Mouse (Mus musculus): Measurements from ENCODE around the gene Rubcn. TPM values are rescaled to one million over a fixed set of nuclear protein-coding genes. Genes with fewer than 3 reads are reported as not detected.

Gene Rubcn
- polyA plus RNA-seq, 1 experiment: 47.6 TPM

GRCm38 (mm10) chr16:32823487-32823886 is 54.1 kb downstream of the Rubcn start:
- 82% methylated on average over 8 of the region's 8 CpGs for WGBS
- no peak for DNase-seq

GRCm38 (mm10) chr16:32822881-32823280 is 54.7 kb downstream of the Rubcn start:
- TF ChIP-seq CTCF (IDR thresholded peaks at IDR 0.05; ENCODE audit: insufficient read depth, low read length): no peak
- TF ChIP-seq POLR2A (IDR thresholded peaks at IDR 0.05; ENCODE audit: borderline replicate concordance, extremely low read depth, low read depth, low read length): no peak
- no peak for DNase-seq
- WGBS: 72% methylated on average over 5 of the region's 5 CpGs
- Histone ChIP-seq H3K4me1 (ENCODE audit: control insufficient read depth, insufficient read depth, low read length) (0 out of 2 replicates have a peak, but pooled peaks cover 4% of the 10 kb centered on the region), H3K4me3 (replicated peaks; ENCODE audit: extremely low read depth, low read depth, low read length) (no peak overlapping the region)

More at GRCm38 (mm10) chr16:32823487-32823886, 54.1 kb downstream of the Rubcn start:
- H3K4me1 ChIP-seq (ENCODE audit: control insufficient read depth, insufficient read depth, low read length): 0 out of 2 replicates have a peak, but pooled peaks cover 4% of the 10 kb centered on the region
- no peak for TF ChIP-seq POLR2A (IDR thresholded peaks at IDR 0.05; ENCODE audit: borderline replicate concordance, extremely low read depth, low read depth, low read length)
- no peak for TF ChIP-seq CTCF (IDR thresholded peaks at IDR 0.05; ENCODE audit: insufficient read depth, low read length)
- no peak overlapping the region for H3K4me3 ChIP-seq (replicated peaks; ENCODE audit: extremely low read depth, low read depth, low read length)

DNA sequence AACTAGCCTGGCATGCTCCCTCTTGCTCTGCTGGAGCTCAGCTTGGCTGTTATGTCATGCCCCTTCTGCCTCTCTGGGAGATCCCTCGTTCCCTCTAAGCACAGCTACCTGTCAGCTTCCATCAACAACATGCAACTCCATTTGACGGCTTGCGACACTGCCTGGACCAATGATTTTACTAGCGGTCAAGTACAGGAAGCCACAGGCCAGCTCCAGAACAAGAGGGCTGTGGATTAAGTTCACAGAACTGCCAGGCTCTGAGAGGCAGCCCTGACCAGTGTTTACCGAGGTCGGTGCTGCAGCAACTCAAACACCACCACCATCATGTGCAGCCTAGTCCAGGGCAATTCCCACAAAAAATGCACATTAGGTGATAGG is 55.1 kb downstream of the Rubcn start:
- H3K4me1 ChIP-seq (ENCODE audit: control insufficient read depth, insufficient read depth, low read length): 0 out of 2 replicates have a peak, but pooled peaks cover 4% of the 10 kb centered on the region
- WGBS: 47% methylated on average over 6 of the region's 6 CpGs
- TF ChIP-seq POLR2A (IDR thresholded peaks at IDR 0.05; ENCODE audit: borderline replicate concordance, extremely low read depth, low read depth, low read length): peak; percentile 21; the same call in 1 of the 2 replicates
- no peak for TF ChIP-seq CTCF (IDR thresholded peaks at IDR 0.05; ENCODE audit: insufficient read depth, low read length)
- peak; percentile 43 for DNase-seq
- no peak overlapping the region for H3K4me3 ChIP-seq (replicated peaks; ENCODE audit: extremely low read depth, low read depth, low read length)

- H3K4me1 ChIP-seq (ENCODE audit: control insufficient read depth, insufficient read depth, low read length): 0 out of 2 replicates have a peak, but pooled peaks cover 4% of the 10 kb centered on the region
- TF ChIP-seq CTCF (IDR thresholded peaks at IDR 0.05; ENCODE audit: insufficient read depth, low read length) (no peak), POLR2A (IDR thresholded peaks at IDR 0.05; ENCODE audit: borderline replicate concordance, extremely low read depth, low read depth, low read length) (no peak)
- DNase-seq: peak; percentile 33
- H3K4me3 ChIP-seq (replicated peaks; ENCODE audit: extremely low read depth, low read depth, low read length): no peak overlapping the region
- 38% methylated on average over 10 of the region's 10 CpGs for WGBS
Measured at GRCm38 (mm10) chr16:32821772-32822449, 55.7 kb downstream of the Rubcn start.

GRCm38 (mm10) chr16:32818441-32818840 is 59.1 kb downstream of the Rubcn start:
- Histone ChIP-seq H3K4me1 (ENCODE audit: control insufficient read depth, insufficient read depth, low read length) (0 out of 2 replicates have a peak, but pooled peaks cover 4% of the 10 kb centered on the region), H3K4me3 (replicated peaks; ENCODE audit: extremely low read depth, low read depth, low read length) (no peak overlapping the region)
- no peak for TF ChIP-seq POLR2A (IDR thresholded peaks at IDR 0.05; ENCODE audit: borderline replicate concordance, extremely low read depth, low read depth, low read length)
- no peak for TF ChIP-seq CTCF (IDR thresholded peaks at IDR 0.05; ENCODE audit: insufficient read depth, low read length)
- 65% methylated on average over 5 of the region's 5 CpGs for WGBS
- DNase-seq: no peak

DNA sequence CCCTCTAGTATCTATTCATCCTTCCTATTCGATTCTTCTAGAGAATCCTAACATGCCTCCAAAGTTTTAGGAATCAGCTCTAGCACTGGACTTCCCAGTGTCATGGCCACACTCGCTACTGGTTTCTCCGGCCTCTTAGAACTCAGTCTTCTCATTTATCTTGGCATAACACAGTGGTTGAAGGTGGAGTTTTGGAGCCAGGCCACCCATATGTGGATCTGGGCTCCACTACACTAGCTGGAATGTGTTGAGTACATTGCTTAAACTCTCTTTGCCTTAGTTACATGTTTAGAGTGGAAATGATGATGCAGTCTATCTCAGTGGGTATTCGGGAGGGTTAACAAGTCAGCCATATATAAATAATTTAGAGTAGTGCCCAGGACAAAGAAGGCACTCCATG is 59.5 kb downstream of the Rubcn start:
- 73% methylated on average over 4 of the region's 4 CpGs for WGBS
- TF ChIP-seq CTCF (IDR thresholded peaks at IDR 0.05; ENCODE audit: insufficient read depth, low read length): no peak
- no peak for TF ChIP-seq POLR2A (IDR thresholded peaks at IDR 0.05; ENCODE audit: borderline replicate concordance, extremely low read depth, low read depth, low read length)
- no peak overlapping the region for H3K4me3 ChIP-seq (replicated peaks; ENCODE audit: extremely low read depth, low read depth, low read length)
- no peak for DNase-seq
- 0 out of 2 replicates have a peak, but pooled peaks cover 4% of the 10 kb centered on the region for H3K4me1 ChIP-seq (ENCODE audit: control insufficient read depth, insufficient read depth, low read length)

GRCm38 (mm10) chr16:32815160-32815605 is 62.4 kb downstream of the Rubcn start:
- no peak overlapping the region for H3K4me3 ChIP-seq (replicated peaks; ENCODE audit: extremely low read depth, low read depth, low read length)
- DNase-seq: no peak

GRCm38 (mm10) chr16:32814539-32814938 is 63.0 kb downstream of the Rubcn start:
- DNase-seq: peak; percentile 46
- WGBS: 29% methylated on average over 14 of the region's 14 CpGs
- H3K4me1 ChIP-seq (ENCODE audit: control insufficient read depth, insufficient read depth, low read length): no peaks in the 10 kb centered on the region
- peak overlapping the region; percentile 57 for H3K4me3 ChIP-seq (replicated peaks; ENCODE audit: extremely low read depth, low read depth, low read length)
- TF ChIP-seq CTCF (IDR thresholded peaks at IDR 0.05; ENCODE audit: insufficient read depth, low read length): no peak
- no peak for TF ChIP-seq POLR2A (IDR thresholded peaks at IDR 0.05; ENCODE audit: borderline replicate concordance, extremely low read depth, low read depth, low read length)

More at GRCm38 (mm10) chr16:32815160-32815605, 62.4 kb downstream of the Rubcn start:
- WGBS: 35% methylated on average over 6 of the region's 6 CpGs
- no peak for TF ChIP-seq CTCF (IDR thresholded peaks at IDR 0.05; ENCODE audit: insufficient read depth, low read length)
- TF ChIP-seq POLR2A (IDR thresholded peaks at IDR 0.05; ENCODE audit: borderline replicate concordance, extremely low read depth, low read depth, low read length): no peak
- no peaks in the 10 kb centered on the region for H3K4me1 ChIP-seq (ENCODE audit: control insufficient read depth, insufficient read depth, low read length)

DNA sequence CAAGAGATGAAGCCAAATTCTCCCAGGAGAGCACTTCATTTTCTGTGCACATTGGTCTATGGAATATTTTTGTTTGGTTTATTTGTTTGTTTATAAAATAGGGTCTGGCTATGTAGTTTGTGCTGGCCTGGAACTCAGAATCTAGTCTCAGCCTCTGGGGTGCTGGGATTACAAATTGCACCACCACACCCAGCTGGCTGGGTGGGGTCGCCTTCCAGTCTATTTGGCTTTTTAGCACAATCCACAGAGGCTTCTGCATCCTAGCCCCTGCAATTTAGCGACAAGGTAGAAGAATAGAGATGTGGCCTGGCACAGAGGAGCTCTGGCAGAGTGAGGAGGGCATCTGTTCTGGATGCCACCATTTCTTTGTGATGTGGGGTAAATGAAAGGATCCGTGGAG is 63.8 kb downstream of the Rubcn start:
- no peak for DNase-seq
- no peak overlapping the region for H3K4me3 ChIP-seq (replicated peaks; ENCODE audit: extremely low read depth, low read depth, low read length)
- H3K4me1 ChIP-seq (ENCODE audit: control insufficient read depth, insufficient read depth, low read length): no peaks in the 10 kb centered on the region
- WGBS: 74% methylated on average over 3 of the region's 3 CpGs
- no peak for TF ChIP-seq CTCF (IDR thresholded peaks at IDR 0.05; ENCODE audit: insufficient read depth, low read length)
- TF ChIP-seq POLR2A (IDR thresholded peaks at IDR 0.05; ENCODE audit: borderline replicate concordance, extremely low read depth, low read depth, low read length): no peak

DNA sequence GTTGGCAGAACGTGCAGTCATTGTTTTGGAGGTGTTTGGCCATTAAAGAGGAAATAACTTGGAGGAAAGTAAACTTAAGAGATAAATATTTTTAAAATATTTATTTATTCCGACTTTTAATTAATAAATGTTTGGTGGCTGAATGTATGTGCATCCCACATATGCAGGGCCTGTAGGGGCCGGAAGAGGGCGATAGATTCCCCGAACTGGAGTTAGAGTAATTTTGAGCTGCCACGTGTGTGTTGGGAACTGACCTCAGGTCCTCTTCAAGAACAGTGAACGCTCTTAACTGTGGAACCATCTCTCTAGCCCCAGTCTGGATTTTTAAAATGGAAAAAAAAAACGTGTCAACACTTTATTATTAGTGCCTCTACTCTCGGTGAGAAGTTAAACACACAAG is 64.2 kb downstream of the Rubcn start:
- no peak for TF ChIP-seq POLR2A (IDR thresholded peaks at IDR 0.05; ENCODE audit: borderline replicate concordance, extremely low read depth, low read depth, low read length)
- 0 out of 2 replicates have a peak, but pooled peaks have one; percentile 12 for TF ChIP-seq CTCF (IDR thresholded peaks at IDR 0.05; ENCODE audit: insufficient read depth, low read length)
- DNase-seq: no peak
- H3K4me3 ChIP-seq (replicated peaks; ENCODE audit: extremely low read depth, low read depth, low read length): no peak overlapping the region
- H3K4me1 ChIP-seq (ENCODE audit: control insufficient read depth, insufficient read depth, low read length): no peaks in the 10 kb centered on the region
- whole genome bisulfite sequencing: 24% methylated on average over 9 of the region's 9 CpGs
